24 mouse cellular contexts compared by ENCODE assay signal in genomic region chr10:60473782-60474322, GRCm38 (mm10).
DNase-seq lines count a peak whose midpoint lies in the region; ATAC-seq lines count a peak whose summit lies in the region.
"Had no signal": no experiment of that assay in that cellular context is flagged by ENCODE, and none has a peak within 500 bp of the region (broad histone marks: within the 10 kb centered on the region; RNA-seq: fewer than 3 reads in every experiment).

No protein-coding gene starts in this region.

- H3K4me1 ChIP-seq in hindbrain, embryonic 10.5 days (replicated peaks) = peaks cover 32% of the 10 kb centered on the region
- H3K4me1 ChIP-seq in hindbrain, embryonic 14.5 days (replicated peaks; ENCODE audit: control insufficient read depth, insufficient read depth, low read length) = peaks cover 11% of the 10 kb centered on the region; the same call in 1 of the 2 replicates
- H3K4me1 ChIP-seq in hindbrain, embryonic 16.5 days (ENCODE audit: control insufficient read depth, insufficient read depth, low read depth, low read length) = no peaks in the 10 kb centered on the region; the same call in 1 of the 2 replicates
- H3K4me1 ChIP-seq: embryonic facial prominence, embryonic 12.5 days; heart, embryonic 15.5 days; kidney, embryonic 15.5 days; lung, embryonic 15.5 days had no signal

- peak; percentile 21 to 23 for DNase-seq in cerebellum, postnatal 10 days
- no peak for DNase-seq in cerebellum, postnatal 36 days
- DNase-seq in hindbrain, embryonic 10.5 days (ENCODE audit: low spot score) = peak; percentile 9
- DNase-seq in hindbrain, embryonic 14.5 days (ENCODE audit: low spot score) = no peak
- DNase-seq in Muller cell, postnatal 12 days (ENCODE audit: inconsistent ontology term) = peak; percentile 47
- DNase-seq in layer of hippocampus, postnatal 36 days = no peak
- DNase-seq in urinary bladder, adult 2 months (ENCODE audit: low spot score) = no peak
- DNase-seq: adrenal gland, postnatal 14 days; cerebellum, adult 11 months; cerebellum, postnatal 14 days; gastrocnemius, postnatal 25 days; lung, postnatal 4 days; thymus, postnatal 14 days had no signal

- H3K27me3 ChIP-seq in hindbrain, embryonic 10.5 days (ENCODE audit: insufficient read depth, poor library complexity, severe bottlenecking) = peaks cover 87% of the 10 kb centered on the region
- peaks cover 14% of the 10 kb centered on the region for H3K27me3 ChIP-seq in hindbrain, embryonic 14.5 days (ENCODE audit: control insufficient read depth, insufficient read depth, low read length)
- H3K27me3 ChIP-seq in hindbrain, embryonic 16.5 days (replicated peaks; ENCODE audit: control insufficient read depth, insufficient read depth, low read length) = 0 out of 2 replicates have a peak, but pooled peaks cover 7% of the 10 kb centered on the region

- 35% methylated on average over 9 of the region's 9 CpGs for WGBS in hindbrain, embryonic 10.5 days
- WGBS in hindbrain, embryonic 14.5 days = 23% methylated on average over 9 of the region's 9 CpGs
- WGBS in hindbrain, embryonic 16.5 days = 20% methylated on average over 9 of the region's 9 CpGs

- ATAC-seq in hindbrain, embryonic 14.5 days (ENCODE audit: low FRiP score) = no peak
- ATAC-seq in hindbrain, embryonic 16.5 days = 0 out of 2 replicates have a peak, but pooled peaks have one; percentile 51
- ATAC-seq: activated CD4-positive, CD25-positive, alpha-beta regulatory T cell, adult 4 months; intestine, postnatal 0 days; Patski had no signal

- H3K4me2 ChIP-seq in hindbrain, embryonic 14.5 days (replicated peaks) = no peak overlapping the region
- no peak overlapping the region for H3K4me2 ChIP-seq in hindbrain, embryonic 16.5 days (ENCODE audit: low read length)
- H3K4me2 ChIP-seq: embryonic facial prominence, embryonic 12.5 days; heart, embryonic 15.5 days; hindbrain, embryonic 15.5 days; kidney, embryonic 15.5 days; lung, embryonic 15.5 days; midbrain, embryonic 11.5 days had no signal

- no peaks in the 10 kb centered on the region for H3K36me3 ChIP-seq in hindbrain, embryonic 10.5 days
- no peaks in the 10 kb centered on the region for H3K36me3 ChIP-seq in hindbrain, embryonic 14.5 days (replicated peaks; ENCODE audit: control insufficient read depth, insufficient read depth)
- H3K36me3 ChIP-seq in hindbrain, embryonic 16.5 days (ENCODE audit: control insufficient read depth, insufficient read depth, low read length) = no peaks in the 10 kb centered on the region
- H3K36me3 ChIP-seq: embryonic facial prominence, embryonic 12.5 days; heart, embryonic 15.5 days; hindbrain, embryonic 15.5 days; kidney, embryonic 15.5 days; lung, embryonic 15.5 days had no signal

- H3K27ac ChIP-seq in hindbrain, embryonic 10.5 days = no peak overlapping the region; the same call in 1 of the 2 replicates
- H3K27ac ChIP-seq in hindbrain, embryonic 14.5 days = no peak overlapping the region
- H3K27ac ChIP-seq in hindbrain, embryonic 16.5 days (ENCODE audit: low read depth, low read length) = no peak overlapping the region
- H3K27ac ChIP-seq: embryonic facial prominence, embryonic 12.5 days; heart, embryonic 15.5 days; hindbrain, embryonic 15.5 days; kidney, embryonic 15.5 days; liver, embryonic 14.5 days; lung, embryonic 15.5 days had no signal

- H3K9me3 ChIP-seq in hindbrain, embryonic 10.5 days = no peaks in the 10 kb centered on the region
- no peaks in the 10 kb centered on the region for H3K9me3 ChIP-seq in hindbrain, embryonic 14.5 days (ENCODE audit: control insufficient read depth, low read length)
- no peaks in the 10 kb centered on the region for H3K9me3 ChIP-seq in hindbrain, embryonic 16.5 days (ENCODE audit: control insufficient read depth, low read length)
- H3K9me3 ChIP-seq: embryonic facial prominence, embryonic 12.5 days; heart, embryonic 15.5 days; hindbrain, embryonic 15.5 days; kidney, embryonic 15.5 days; lung, embryonic 15.5 days had no signal

- no peak overlapping the region for H3K9ac ChIP-seq in hindbrain, embryonic 14.5 days
- no peak overlapping the region for H3K9ac ChIP-seq in hindbrain, embryonic 16.5 days (ENCODE audit: low read depth, low read length)
- H3K9ac ChIP-seq: embryonic facial prominence, embryonic 12.5 days; heart, embryonic 15.5 days; hindbrain, embryonic 15.5 days; kidney, embryonic 15.5 days; liver, embryonic 14.5 days; lung, embryonic 15.5 days had no signal

- no peak overlapping the region for H3K4me3 ChIP-seq in hindbrain, embryonic 10.5 days
- no peak overlapping the region for H3K4me3 ChIP-seq in hindbrain, embryonic 14.5 days (replicated peaks; ENCODE audit: low read length)
- H3K4me3 ChIP-seq in hindbrain, embryonic 16.5 days (ENCODE audit: low read length) = no peak overlapping the region
- H3K4me3 ChIP-seq: embryonic facial prominence, embryonic 12.5 days; heart, embryonic 15.5 days; hindbrain, embryonic 15.5 days; kidney, embryonic 15.5 days; lung, embryonic 15.5 days had no signal

Comparison
In these comparisons a context has a peak if more than half of its experiments do, and no peak if none do; other contexts are left out.
1. DNase-seq: peak in cerebellum, postnatal 10 days (2 of 2), hindbrain, embryonic 10.5 days (single experiment) and Muller cell, postnatal 12 days (single experiment); none in cerebellum, postnatal 36 days (0 of 2), hindbrain, embryonic 14.5 days (single experiment), layer of hippocampus, postnatal 36 days (0 of 2) and urinary bladder, adult 2 months (single experiment).